Mouse (Mus musculus) pancreas, adult 10 weeks (tissue): ENCODE measurements around the gene Ninj2. TPM values are rescaled to one million over a fixed set of nuclear protein-coding genes. Genes with fewer than 3 reads are reported as not detected.

Experiments used
- polyA plus RNA-seq: library from polyadenylated mRNA; stranded (reverse); fragments of 350-450 nt; fragmentation: Illumina TruSeq; extraction: RNeasy Lipid Tissue Mini Kit (QIAGEN cat#74804); gene quantifications from one replicate; pipeline ENCODE4 v1.2.3, GENCODE M21; 2015; ENCODE audit warnings: low read depth, low replicate concordance; ENCODE audit not compliant: insufficient read depth

Ninj2 gene
- not detected for polyA plus RNA-seq

GRCm38 (mm10) chr6:120093100-120093499, at the start of gene Ninj2:
Ninj2 (plus strand) TSS chr6:120093350.

Other genes with a start within 250 kb of the Ninj2 start
- gene Erc1, start 245.2 kb upstream of the Ninj2 start, polyA plus RNA-seq: 3.0 TPM
- gene Rad52, start 190.7 kb upstream of the Ninj2 start, polyA plus RNA-seq: 5.6 TPM
- 52.8 TPM for gene Wnk1, start 54.7 kb upstream of the Ninj2 start, polyA plus RNA-seq
- gene D330020A13Rik, start 201.0 kb downstream of the Ninj2 start, polyA plus RNA-seq: not detected
- not detected for gene B4galnt3, start 201.2 kb downstream of the Ninj2 start, polyA plus RNA-seq